Mouse (Mus musculus) lung, postnatal 0 days (tissue): ENCODE data around the gene Tmc8.

Experiments used
- CTCF ChIP-seq: IDR thresholded peaks from 2 replicates; pipeline ENCODE4 v1.5.1; 2016; ENCODE audit warnings: antibody characterized with exemption, mild to moderate bottlenecking
- EP300 ChIP-seq: IDR thresholded peaks from 2 replicates; pipeline ENCODE4 v1.6.1; 2016; ENCODE audit warnings: antibody characterized with exemption, mild to moderate bottlenecking, control low read depth

DNA sequence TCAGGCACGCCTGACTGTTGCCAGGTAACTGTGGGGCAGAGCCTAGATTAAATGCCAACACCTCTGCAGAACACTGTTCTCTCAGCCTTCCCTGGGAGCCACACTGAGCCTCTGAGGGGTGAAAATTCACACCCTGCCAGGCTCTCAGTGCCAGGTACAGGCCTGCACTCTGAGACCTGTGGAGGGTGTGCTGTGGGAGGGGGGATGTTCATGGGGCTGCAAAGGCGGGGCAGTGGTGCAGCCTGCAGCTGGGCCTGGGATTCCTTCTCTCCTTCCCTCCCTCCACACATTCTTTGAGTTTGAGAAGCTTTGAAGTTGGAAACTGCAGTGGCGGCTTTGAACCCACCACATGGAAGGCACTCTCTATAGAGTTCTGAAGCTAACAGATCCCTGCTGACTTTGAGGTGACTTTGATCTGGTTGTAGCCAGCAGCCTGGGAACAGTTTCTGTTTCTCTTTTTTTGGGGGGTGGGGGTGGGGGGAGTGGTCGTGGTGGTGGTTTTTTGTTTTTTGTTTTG lies 12.2 kb downstream of the Tmc8 start:
- no peak for TF ChIP-seq EP300
- no peak for TF ChIP-seq CTCF
